Mouse (Mus musculus) left cerebral cortex, postnatal 14 days (tissue): Measurements from ENCODE around the gene Olfr898. TPM values are rescaled to one million over a fixed set of nuclear protein-coding genes. Genes with fewer than 3 reads are reported as not detected.

ENCODE experiments used
- DNase-seq, 2 experiments: peaks; one replicate each; pipeline ENCODE4 v3.0.0; 2021 to 2022; ENCODE audit warnings: low spot score in 2 of 2, mixed read lengths in 1 of 2
- intact Hi-C: fragments of 180-260 bp; cut with DNase I; formaldehyde crosslinking; loops from one replicate; pipeline ENCODE4 v1.15.1; 2025
- long read RNA-seq, 2 experiments: library from polyadenylated mRNA; stranded (forward); transcript quantifications; one replicate each; pipeline ENCODE4 v2.0.0; 2021
- total RNA-seq, 2 experiments: library from RNA; stranded (reverse); gene quantifications; 2 replicates each; pipeline ENCODE4 v1.2.3; 2021

The Olfr898 gene
- total RNA-seq, result not detected
- long read RNA-seq, experiment 1, result 0 reads
- long read RNA-seq, experiment 2, result 0 reads

- no peak for DNase-seq
- intact Hi-C loops, result no loop called here
Measured at GRCm38 (mm10) chr9:38348111-38348510, at the start of gene Olfr898. Olfr898 (plus strand) TSS chr9:38348411.

- intact Hi-C loops, result no loop called here
- no peak for DNase-seq
Measured at GRCm38 (mm10) chr9:38328760-38329159, 19.5 kb upstream of the Olfr898 start, which contains the start of gene Olfr25. Olfr25 (plus strand) TSS chr9:38329060.

GRCm38 (mm10) chr9:38366596-38366995 is 18.4 kb downstream of the Olfr898 start, which contains the start of gene Olfr250:
Olfr250 (plus strand) TSS chr9:38366896.
- intact Hi-C loops, result no loop called here
- no peak for DNase-seq

GRCm38 (mm10) chr9:38376786-38377185 is 28.6 kb downstream of the Olfr898 start, which contains the start of gene Olfr251:
Olfr251 (plus strand) TSS chr9:38377086.
- DNase-seq, result no peak
- intact Hi-C loops, result no loop called here

- intact Hi-C loops, result no loop called here
Measured at GRCm38 (mm10) chr9:38401398-38401797, 53.2 kb downstream of the Olfr898 start, which contains the start of gene Olfr147. Olfr147 (plus strand) TSS chr9:38401698.

More at GRCm38 (mm10) chr9:38401398-38401797, 53.2 kb downstream of the Olfr898 start, which contains the start of gene Olfr147:
- no peak for DNase-seq

Other genes with a start within 250 kb of the Olfr898 start
- not detected for gene Olfr888, start 240.3 kb upstream of the Olfr898 start, total RNA-seq
- gene Olfr889, start 233.2 kb upstream of the Olfr898 start, total RNA-seq, result not detected
- gene Olfr890, start 205.9 kb upstream of the Olfr898 start, total RNA-seq, result not detected
- gene Olfr891, start 167.6 kb upstream of the Olfr898 start, total RNA-seq, result not detected
- not detected for gene Olfr893, start 140.0 kb upstream of the Olfr898 start, total RNA-seq
- not detected for gene Olfr894, start 130.4 kb upstream of the Olfr898 start, total RNA-seq
- not detected for gene Olfr143, start 95.6 kb upstream of the Olfr898 start, total RNA-seq
- not detected for gene Olfr895, start 80.6 kb upstream of the Olfr898 start, total RNA-seq
- not detected for gene Olfr896-ps1, start 57.3 kb upstream of the Olfr898 start, total RNA-seq
- under 1 TPM in 1 of 2 experiments, not detected in 1; 0.04 TPM for gene Olfr25, start 19.4 kb upstream of the Olfr898 start, total RNA-seq
- not detected for gene Olfr250, start 18.5 kb downstream of the Olfr898 start, total RNA-seq
- not detected for gene Olfr251, start 28.7 kb downstream of the Olfr898 start, total RNA-seq
- gene Olfr147, start 53.3 kb downstream of the Olfr898 start, total RNA-seq, result not detected
- not detected for gene Olfr901, start 81.0 kb downstream of the Olfr898 start, total RNA-seq
- gene Olfr902, start 99.2 kb downstream of the Olfr898 start, total RNA-seq, result not detected
- gene Olfr904, start 114.7 kb downstream of the Olfr898 start, total RNA-seq, result not detected
- gene Olfr905, start 122.7 kb downstream of the Olfr898 start, total RNA-seq, result not detected
- not detected for gene Olfr906, start 138.7 kb downstream of the Olfr898 start, total RNA-seq
- gene Olfr907, start 147.4 kb downstream of the Olfr898 start, total RNA-seq, result not detected
- gene Olfr911-ps1, start 173.2 kb downstream of the Olfr898 start, total RNA-seq, result not detected
- gene Olfr910, start 189.4 kb downstream of the Olfr898 start, total RNA-seq, result not detected
- not detected for gene Olfr912, start 231.8 kb downstream of the Olfr898 start, total RNA-seq
- not detected for gene Olfr913, start 244.3 kb downstream of the Olfr898 start, total RNA-seq